Mouse (Mus musculus): ENCODE data around the gene Met. TPM values are rescaled to one million over a fixed set of nuclear protein-coding genes. Genes with fewer than 3 reads are reported as not detected.

The Met gene
- polyA plus RNA-seq, 1 experiment, result not detected

DNA sequence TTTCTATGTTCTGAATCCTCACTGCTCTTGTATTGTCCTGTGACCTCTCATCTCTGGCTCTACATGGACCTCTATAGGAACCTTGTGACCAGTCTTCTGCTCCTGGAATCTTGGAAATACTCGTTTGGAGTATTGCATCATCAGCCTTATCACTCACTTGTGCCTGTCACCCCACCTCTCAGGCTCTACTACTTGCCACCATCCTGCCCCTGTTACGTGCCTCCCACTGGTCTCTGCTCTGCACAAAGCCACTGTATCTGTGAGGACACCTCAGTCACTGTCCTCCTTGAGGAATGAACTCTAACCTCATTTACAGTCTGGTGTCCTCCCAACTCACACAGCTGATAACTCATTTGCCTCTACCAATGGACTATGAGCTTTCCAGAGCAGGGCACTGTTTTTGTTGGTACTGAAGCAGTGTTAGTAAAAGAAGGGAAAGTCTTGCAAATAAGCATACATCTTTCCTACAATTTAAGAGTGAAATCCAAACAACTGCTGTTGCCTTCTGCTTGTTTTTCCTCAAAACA, 24.8 kb downstream of the Met start:
- Histone ChIP-seq H3K27me3 (replicated peaks) (no peaks in the 10 kb centered on the region), H3K4me1 (no peaks in the 10 kb centered on the region), H3K36me3 (replicated peaks; ENCODE audit: low read length) (no peaks in the 10 kb centered on the region), H3K9me3 (no peaks in the 10 kb centered on the region), H3K4me3 (replicated peaks) (no peak overlapping the region)
- no peak for TF ChIP-seq GATA1 (IDR thresholded peaks at IDR 0.05; ENCODE audit: borderline replicate concordance, low read length)
- TF ChIP-seq FLI1 (IDR thresholded peaks at IDR 0.05; ENCODE audit: low read length), result no peak

DNA sequence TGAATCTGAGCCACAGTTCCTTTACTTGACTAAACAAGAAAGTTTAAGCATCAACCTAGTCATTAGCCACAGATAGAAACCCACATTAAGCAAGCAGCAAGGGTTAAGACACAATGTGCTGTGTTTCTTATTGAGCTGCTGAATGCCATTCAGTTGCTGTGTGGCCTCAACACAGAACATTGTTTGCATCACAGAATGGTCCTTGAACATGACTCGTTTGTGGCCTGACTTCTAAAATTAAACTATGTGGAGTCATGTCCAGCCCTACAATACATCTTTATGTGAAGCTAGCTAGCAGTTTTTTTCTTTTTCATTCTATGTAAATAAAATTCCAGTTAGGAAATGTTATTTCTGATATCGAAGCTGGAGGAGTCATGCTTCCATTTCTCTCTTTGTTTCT, 27.2 kb downstream of the Met start:
- TF ChIP-seq GATA1 (IDR thresholded peaks at IDR 0.05; ENCODE audit: borderline replicate concordance, low read length) (no peak), FLI1 (IDR thresholded peaks at IDR 0.05; ENCODE audit: low read length) (no peak)

DNA sequence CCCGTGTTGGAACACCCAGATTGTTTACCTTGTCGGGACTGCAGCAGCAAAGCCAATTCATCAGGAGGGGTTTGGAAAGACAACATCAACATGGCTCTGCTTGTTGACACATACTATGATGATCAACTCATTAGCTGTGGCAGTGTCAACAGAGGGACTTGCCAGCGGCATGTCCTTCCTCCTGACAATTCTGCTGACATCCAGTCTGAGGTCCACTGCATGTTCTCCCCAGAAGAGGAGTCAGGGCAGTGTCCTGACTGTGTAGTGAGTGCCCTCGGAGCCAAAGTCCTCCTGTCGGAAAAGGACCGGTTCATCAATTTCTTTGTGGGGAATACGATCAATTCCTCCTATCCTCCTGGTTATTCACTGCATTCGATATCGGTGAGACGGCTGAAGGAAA, 27.9 kb downstream of the Met start:
- no peak overlapping the region for H3K4me3 ChIP-seq (replicated peaks)
- no peaks in the 10 kb centered on the region for H3K4me1 ChIP-seq
- H3K9me3 ChIP-seq, result no peaks in the 10 kb centered on the region
- no peaks in the 10 kb centered on the region for H3K36me3 ChIP-seq (replicated peaks; ENCODE audit: low read length)
- no peaks in the 10 kb centered on the region for H3K27me3 ChIP-seq (replicated peaks)
- no peak for TF ChIP-seq GATA1 (IDR thresholded peaks at IDR 0.05; ENCODE audit: borderline replicate concordance, low read length)
- TF ChIP-seq FLI1 (IDR thresholded peaks at IDR 0.05; ENCODE audit: low read length), result no peak

More for the DNA sequence above, 27.2 kb downstream of the Met start:
- H3K27me3 ChIP-seq (replicated peaks), result no peaks in the 10 kb centered on the region
- H3K4me3 ChIP-seq (replicated peaks), result no peak overlapping the region
- H3K4me1 ChIP-seq, result no peaks in the 10 kb centered on the region
- H3K9me3 ChIP-seq, result no peaks in the 10 kb centered on the region
- no peaks in the 10 kb centered on the region for H3K36me3 ChIP-seq (replicated peaks; ENCODE audit: low read length)

DNA sequence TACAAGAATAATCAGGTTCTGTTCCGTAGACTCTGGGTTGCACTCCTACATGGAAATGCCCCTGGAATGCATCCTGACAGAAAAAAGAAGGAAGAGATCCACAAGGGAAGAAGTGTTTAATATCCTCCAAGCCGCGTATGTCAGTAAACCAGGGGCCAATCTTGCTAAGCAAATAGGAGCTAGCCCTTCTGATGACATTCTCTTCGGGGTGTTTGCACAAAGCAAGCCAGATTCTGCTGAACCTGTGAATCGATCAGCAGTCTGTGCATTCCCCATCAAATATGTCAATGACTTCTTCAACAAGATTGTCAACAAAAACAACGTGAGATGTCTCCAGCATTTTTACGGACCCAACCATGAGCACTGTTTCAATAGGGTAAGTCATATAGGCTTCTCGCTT, 28.5 kb downstream of the Met start:
- Histone ChIP-seq H3K36me3 (replicated peaks; ENCODE audit: low read length) (no peaks in the 10 kb centered on the region), H3K4me1 (no peaks in the 10 kb centered on the region), H3K27me3 (replicated peaks) (no peaks in the 10 kb centered on the region), H3K4me3 (replicated peaks) (no peak overlapping the region), H3K9me3 (no peaks in the 10 kb centered on the region)
- TF ChIP-seq GATA1 (IDR thresholded peaks at IDR 0.05; ENCODE audit: borderline replicate concordance, low read length) (no peak), FLI1 (IDR thresholded peaks at IDR 0.05; ENCODE audit: low read length) (no peak)

DNA sequence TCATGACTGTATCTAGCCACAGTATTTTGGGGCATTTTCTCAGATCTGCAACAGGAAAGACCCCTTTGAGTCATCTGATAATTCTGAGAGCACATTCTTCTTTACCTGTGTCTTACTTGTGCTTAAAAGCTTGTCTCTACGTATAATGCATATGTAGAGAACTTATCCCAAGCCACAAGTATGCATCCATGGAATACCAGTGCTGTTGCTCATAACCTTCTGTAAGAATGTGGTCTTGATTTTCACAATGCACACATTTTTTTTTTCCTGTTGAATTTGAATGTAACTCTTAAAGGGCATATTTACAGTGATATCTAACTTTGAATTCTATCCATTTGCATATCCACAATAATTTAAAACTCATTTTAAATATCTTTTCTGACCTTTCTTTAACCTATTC, 31.8 kb downstream of the Met start:
- Histone ChIP-seq H3K9me3 (no peaks in the 10 kb centered on the region), H3K4me1 (no peaks in the 10 kb centered on the region), H3K27me3 (replicated peaks) (no peaks in the 10 kb centered on the region), H3K4me3 (replicated peaks) (no peak overlapping the region), H3K36me3 (replicated peaks; ENCODE audit: low read length) (no peaks in the 10 kb centered on the region)
- TF ChIP-seq GATA1 (IDR thresholded peaks at IDR 0.05; ENCODE audit: borderline replicate concordance, low read length) (no peak), FLI1 (IDR thresholded peaks at IDR 0.05; ENCODE audit: low read length) (no peak)

DNA sequence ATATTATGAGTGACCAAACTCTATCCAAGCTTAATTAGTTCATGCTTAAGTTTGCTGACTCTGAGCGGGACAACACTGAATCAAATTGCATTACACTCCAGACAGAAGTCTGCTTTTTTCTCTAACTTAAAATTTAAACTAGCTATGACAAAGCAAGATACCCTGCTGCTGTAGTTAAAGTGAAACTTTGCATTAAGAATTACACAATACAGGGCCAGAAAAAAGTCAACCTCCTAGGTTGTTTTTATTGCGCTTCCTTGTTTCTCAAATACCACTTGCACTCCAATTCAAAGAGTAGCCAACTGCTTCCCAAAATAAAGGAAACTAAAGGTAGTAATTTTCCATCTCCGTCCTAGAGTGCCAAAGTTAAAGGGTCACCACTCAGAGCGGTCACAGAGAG, 33.8 kb downstream of the Met start:
- H3K36me3 ChIP-seq (replicated peaks; ENCODE audit: low read length), result no peaks in the 10 kb centered on the region
- no peaks in the 10 kb centered on the region for H3K4me1 ChIP-seq
- TF ChIP-seq GATA1 (IDR thresholded peaks at IDR 0.05; ENCODE audit: borderline replicate concordance, low read length) (no peak), FLI1 (IDR thresholded peaks at IDR 0.05; ENCODE audit: low read length) (no peak)
- H3K4me3 ChIP-seq (replicated peaks), result no peak overlapping the region
- no peaks in the 10 kb centered on the region for H3K9me3 ChIP-seq
- H3K27me3 ChIP-seq (replicated peaks), result no peaks in the 10 kb centered on the region

DNA sequence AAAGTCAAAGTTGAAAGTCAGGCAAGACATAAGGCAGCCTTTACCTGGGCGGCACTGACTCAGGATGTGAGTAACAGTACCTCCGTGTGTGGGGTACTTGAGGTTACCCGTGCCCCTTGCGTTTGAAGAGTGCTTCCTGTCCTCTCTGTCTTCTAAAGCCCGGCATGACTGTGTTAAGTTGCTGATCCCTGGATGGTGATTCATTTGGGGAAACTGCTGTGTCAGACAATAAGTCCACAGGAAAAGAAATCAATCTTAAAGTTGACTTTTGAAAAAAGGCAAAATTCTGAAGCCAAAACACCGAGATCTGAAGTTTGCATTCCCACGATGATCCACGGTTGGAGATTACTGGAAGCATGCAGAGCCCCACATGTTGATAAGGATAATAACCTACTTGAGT, 35.2 kb downstream of the Met start:
- Histone ChIP-seq H3K4me3 (replicated peaks) (no peak overlapping the region), H3K36me3 (replicated peaks; ENCODE audit: low read length) (no peaks in the 10 kb centered on the region)
- TF ChIP-seq FLI1 (IDR thresholded peaks at IDR 0.05; ENCODE audit: low read length) (no peak), GATA1 (IDR thresholded peaks at IDR 0.05; ENCODE audit: borderline replicate concordance, low read length) (no peak)

DNA sequence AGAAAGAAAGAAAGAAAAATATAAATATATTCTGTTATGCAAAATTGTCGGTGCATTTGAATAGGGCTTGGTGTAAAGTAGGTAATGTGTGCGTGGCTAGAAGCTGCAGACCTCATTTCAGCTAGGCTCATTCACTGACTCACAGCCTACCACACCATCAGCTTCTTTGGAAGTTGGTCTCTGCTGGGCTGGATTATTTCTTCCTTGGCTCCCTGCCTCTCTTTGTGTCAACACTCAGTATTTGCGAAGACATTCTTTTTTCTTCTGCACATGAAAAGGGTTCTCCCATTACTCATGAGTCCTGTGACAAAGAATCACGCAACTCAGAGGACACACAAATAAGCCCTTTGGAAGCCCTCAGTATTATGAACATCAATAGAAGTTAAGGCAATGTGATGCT, 37.8 kb downstream of the Met start:
- H3K9me3 ChIP-seq, result no peaks in the 10 kb centered on the region
- no peaks in the 10 kb centered on the region for H3K4me1 ChIP-seq
- H3K36me3 ChIP-seq (replicated peaks; ENCODE audit: low read length), result no peaks in the 10 kb centered on the region
- no peak for TF ChIP-seq FLI1 (IDR thresholded peaks at IDR 0.05; ENCODE audit: low read length)
- no peak for TF ChIP-seq GATA1 (IDR thresholded peaks at IDR 0.05; ENCODE audit: borderline replicate concordance, low read length)
- H3K27me3 ChIP-seq (replicated peaks), result no peaks in the 10 kb centered on the region
- H3K4me3 ChIP-seq (replicated peaks), result no peak overlapping the region

More for the DNA sequence above, 35.2 kb downstream of the Met start:
- H3K27me3 ChIP-seq (replicated peaks), result no peaks in the 10 kb centered on the region
- H3K4me1 ChIP-seq, result no peaks in the 10 kb centered on the region
- no peaks in the 10 kb centered on the region for H3K9me3 ChIP-seq

DNA sequence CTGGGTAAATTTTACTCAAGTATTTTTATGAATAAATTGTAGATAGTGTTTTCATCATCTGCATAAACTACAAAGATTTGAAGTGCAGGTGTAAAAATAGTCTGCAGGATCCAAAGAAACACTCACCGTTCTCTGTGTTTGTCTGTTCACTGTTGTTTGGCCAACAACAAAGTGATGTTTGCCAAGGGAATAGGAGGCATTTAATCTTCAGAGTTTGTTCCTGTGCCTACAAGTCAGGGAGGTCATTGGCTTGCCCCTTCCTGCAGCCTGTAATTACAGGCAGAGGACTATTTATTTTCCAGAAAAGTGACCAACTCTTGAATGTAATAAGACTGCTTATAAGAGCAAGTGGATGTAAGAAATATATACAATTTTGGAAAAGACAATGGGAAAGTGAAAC, 38.7 kb downstream of the Met start:
- Histone ChIP-seq H3K27me3 (replicated peaks) (no peaks in the 10 kb centered on the region), H3K4me1 (no peaks in the 10 kb centered on the region), H3K36me3 (replicated peaks; ENCODE audit: low read length) (no peaks in the 10 kb centered on the region), H3K4me3 (replicated peaks) (no peak overlapping the region), H3K9me3 (no peaks in the 10 kb centered on the region)
- TF ChIP-seq GATA1 (IDR thresholded peaks at IDR 0.05; ENCODE audit: borderline replicate concordance, low read length) (no peak), FLI1 (IDR thresholded peaks at IDR 0.05; ENCODE audit: low read length) (no peak)

DNA sequence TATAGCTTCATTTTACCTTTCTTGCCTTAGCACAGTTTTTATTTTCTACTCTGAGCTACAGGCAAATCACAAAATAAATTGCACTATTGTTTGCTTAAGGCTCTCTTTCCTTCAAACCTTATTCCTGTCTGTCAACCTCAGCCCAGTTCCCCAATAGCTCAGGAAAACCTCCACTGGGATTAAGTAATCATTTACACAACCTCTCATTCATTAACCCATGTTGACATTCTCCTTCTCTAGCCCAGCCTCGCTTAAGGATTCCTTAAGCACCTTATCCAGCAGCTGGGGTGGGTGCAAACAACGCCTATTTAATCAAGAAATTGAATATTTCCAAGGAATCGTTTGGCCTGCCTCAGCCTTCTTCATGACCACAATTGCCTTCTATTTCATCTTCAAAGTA, 40.1 kb downstream of the Met start:
- H3K4me1 ChIP-seq, result no peaks in the 10 kb centered on the region
- no peaks in the 10 kb centered on the region for H3K27me3 ChIP-seq (replicated peaks)
- TF ChIP-seq GATA1 (IDR thresholded peaks at IDR 0.05; ENCODE audit: borderline replicate concordance, low read length) (no peak), FLI1 (IDR thresholded peaks at IDR 0.05; ENCODE audit: low read length) (no peak)
- no peak overlapping the region for H3K4me3 ChIP-seq (replicated peaks)
- H3K36me3 ChIP-seq (replicated peaks; ENCODE audit: low read length), result no peaks in the 10 kb centered on the region
- no peaks in the 10 kb centered on the region for H3K9me3 ChIP-seq

DNA sequence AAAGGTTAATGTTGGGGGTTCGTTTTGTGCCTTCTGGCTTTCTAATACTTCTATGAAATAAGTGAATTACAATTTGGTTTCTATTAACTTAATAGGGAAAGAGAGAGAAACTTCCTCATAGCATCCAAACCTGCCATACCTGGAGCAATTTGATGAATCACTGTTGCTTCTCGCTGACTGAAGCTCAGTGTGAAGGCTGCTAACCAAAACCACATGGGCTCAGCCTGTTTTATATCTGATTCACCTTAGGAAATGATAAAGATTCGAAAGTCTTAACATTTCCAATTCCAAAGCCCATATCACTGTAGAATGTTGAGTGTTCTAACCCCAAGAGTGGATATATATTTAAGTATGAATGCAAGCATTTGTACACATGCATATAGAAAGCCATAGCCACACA, 41.9 kb downstream of the Met start:
- H3K4me1 ChIP-seq, result no peaks in the 10 kb centered on the region
- H3K9me3 ChIP-seq, result no peaks in the 10 kb centered on the region
- no peaks in the 10 kb centered on the region for H3K27me3 ChIP-seq (replicated peaks)
- H3K4me3 ChIP-seq (replicated peaks), result no peak overlapping the region
- H3K36me3 ChIP-seq (replicated peaks; ENCODE audit: low read length), result no peaks in the 10 kb centered on the region
- TF ChIP-seq GATA1 (IDR thresholded peaks at IDR 0.05; ENCODE audit: borderline replicate concordance, low read length) (no peak), FLI1 (IDR thresholded peaks at IDR 0.05; ENCODE audit: low read length) (no peak)

Data from megakaryocyte, embryonic 14.5 days (primary cell).